Mouse (Mus musculus): Measurements from ENCODE around the gene Tulp3. TPM values are rescaled to one million over a fixed set of nuclear protein-coding genes. Genes with fewer than 3 reads are reported as not detected.

The Tulp3 gene
- polyA plus RNA-seq, 1 experiment from 2014 or later: 9.1 TPM

DNA sequence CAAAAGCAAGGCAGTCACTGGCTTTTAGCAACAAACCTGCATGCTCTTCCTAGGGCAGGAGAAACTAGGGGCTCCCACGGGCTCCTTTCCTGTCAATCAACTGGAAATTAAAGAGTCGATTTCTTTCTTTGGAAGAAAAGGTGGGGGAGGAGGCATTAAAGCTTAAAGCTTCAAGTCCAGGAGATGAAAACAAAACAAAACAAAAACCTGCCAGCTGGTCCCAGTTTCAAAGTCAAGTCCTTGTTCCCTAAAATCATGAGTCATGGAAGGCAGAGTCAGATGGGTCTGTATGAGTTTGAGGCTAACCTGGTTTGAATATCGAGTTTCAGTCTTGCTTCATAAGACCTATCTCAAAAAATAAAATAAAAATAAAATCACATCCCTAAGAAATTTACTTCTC lies 1.5 kb downstream of the Tulp3 start:
- H3K9me3 ChIP-seq: no peaks in the 10 kb centered on the region
- peaks cover 20% of the 10 kb centered on the region for H3K4me1 ChIP-seq
- peak overlapping the region; percentile 86; the same call in 1 of the 2 replicates for H3K4me2 ChIP-seq
- no peak for ATAC-seq (ENCODE audit: extremely low read depth, insufficient number of reproducible peaks, low FRiP score, low TSS enrichment)
- H3K27me3 ChIP-seq (replicated peaks): no peaks in the 10 kb centered on the region
- H3K27ac ChIP-seq (replicated peaks): no peak overlapping the region
- 62% methylated on average over 3 of the region's 3 CpGs for WGBS
- no peak overlapping the region; the same call in 1 of the 2 replicates for H3K9ac ChIP-seq
- H3K4me3 ChIP-seq: no peak overlapping the region
- H3K36me3 ChIP-seq: peaks cover 36% of the 10 kb centered on the region

DNA sequence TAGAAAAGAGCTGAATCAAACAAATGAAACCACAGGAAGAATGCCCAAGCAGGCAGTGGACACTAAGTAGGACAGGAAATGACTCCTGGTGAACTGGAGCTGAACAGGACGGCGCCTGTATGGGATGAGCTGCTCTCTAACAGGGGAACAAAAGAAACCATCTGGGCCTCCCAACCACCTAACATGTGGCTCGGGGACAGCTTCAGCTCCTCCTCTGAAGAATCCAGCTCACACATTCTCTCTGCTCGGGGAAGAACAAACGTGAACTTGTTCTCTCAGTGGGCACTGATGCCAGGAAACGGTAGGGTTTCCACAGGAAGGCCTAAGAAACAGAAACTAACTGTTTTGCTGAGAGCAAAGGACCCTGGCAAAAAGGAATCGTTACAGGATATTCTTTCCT lies 5.9 kb downstream of the Tulp3 start:
- Histone ChIP-seq H3K27me3 (replicated peaks) (no peaks in the 10 kb centered on the region), H3K4me2 (no peak overlapping the region), H3K36me3 (peaks cover 14% of the 10 kb centered on the region), H3K27ac (replicated peaks) (0 out of 2 replicates have a peak overlapping the region, but pooled peaks have one; percentile 17), H3K9ac (no peak overlapping the region), H3K4me3 (no peak overlapping the region), H3K4me1 (peaks cover 11% of the 10 kb centered on the region), H3K9me3 (no peaks in the 10 kb centered on the region)
- ATAC-seq (ENCODE audit: extremely low read depth, insufficient number of reproducible peaks, low FRiP score, low TSS enrichment): no peak
- WGBS: 60% methylated on average over 7 of the region's 7 CpGs

GRCm38 (mm10) chr6:128346782-128347181 lies 8.9 kb downstream of the Tulp3 start:
- H3K4me2 ChIP-seq: no peak overlapping the region
- peaks cover 29% of the 10 kb centered on the region for H3K36me3 ChIP-seq
- no peak overlapping the region for H3K27ac ChIP-seq (replicated peaks)
- H3K9me3 ChIP-seq: no peaks in the 10 kb centered on the region
- H3K4me3 ChIP-seq: no peak overlapping the region
- peaks cover 9% of the 10 kb centered on the region for H3K4me1 ChIP-seq
- ATAC-seq (ENCODE audit: extremely low read depth, insufficient number of reproducible peaks, low FRiP score, low TSS enrichment): no peak
- H3K27me3 ChIP-seq (replicated peaks): no peaks in the 10 kb centered on the region
- 78% methylated on average over 6 of the region's 6 CpGs for WGBS
- H3K9ac ChIP-seq: no peak overlapping the region

GRCm38 (mm10) chr6:128345623-128346022 lies 10.0 kb downstream of the Tulp3 start:
- H3K27me3 ChIP-seq (replicated peaks): no peaks in the 10 kb centered on the region
- no peak overlapping the region for H3K4me3 ChIP-seq
- H3K27ac ChIP-seq (replicated peaks): no peak overlapping the region
- H3K4me2 ChIP-seq: no peak overlapping the region
- H3K9ac ChIP-seq: no peak overlapping the region
- H3K4me1 ChIP-seq: peaks cover 9% of the 10 kb centered on the region
- ATAC-seq (ENCODE audit: extremely low read depth, insufficient number of reproducible peaks, low FRiP score, low TSS enrichment): no peak
- H3K9me3 ChIP-seq: no peaks in the 10 kb centered on the region
- WGBS: 75% methylated on average over 10 of the region's 10 CpGs
- H3K36me3 ChIP-seq: peaks cover 24% of the 10 kb centered on the region

DNA sequence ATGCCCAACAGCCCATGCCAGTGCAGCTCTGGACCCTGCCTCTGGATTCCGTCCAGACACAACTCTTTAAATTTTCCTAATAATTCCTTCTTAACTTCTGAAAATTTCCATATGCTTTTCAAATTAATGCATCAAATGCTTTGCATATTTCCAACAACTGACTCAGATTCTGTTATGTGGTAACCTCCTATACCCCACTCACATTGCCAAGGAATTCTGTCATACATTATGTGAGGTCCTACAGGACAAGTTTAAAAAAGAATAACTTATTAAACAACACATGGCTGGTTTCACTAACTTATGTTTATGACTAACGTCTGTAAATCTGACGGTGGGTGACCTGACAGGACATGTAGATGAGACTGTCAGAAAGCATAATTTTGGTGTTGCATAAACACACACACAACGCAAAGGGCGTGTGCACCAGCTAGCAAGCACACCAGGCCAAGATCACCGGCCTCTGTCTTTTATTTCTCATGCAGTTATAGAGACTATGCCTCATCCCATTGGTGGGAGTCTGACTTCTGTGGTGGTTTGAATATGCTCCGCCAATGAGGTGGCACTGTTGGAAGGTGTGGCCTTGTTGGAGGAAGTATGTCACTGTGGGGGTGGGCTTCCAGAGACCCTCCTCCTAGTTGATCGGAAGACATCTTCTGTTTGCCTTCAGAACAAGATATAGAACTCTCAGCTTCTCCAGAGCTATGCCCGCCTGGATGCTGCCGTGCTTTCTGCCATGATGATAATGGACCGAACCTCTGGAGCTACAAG lies 13.5 kb downstream of the Tulp3 start:
- Histone ChIP-seq H3K9me3 (no peaks in the 10 kb centered on the region), H3K27ac (replicated peaks) (no peak overlapping the region), H3K4me2 (no peak overlapping the region), H3K27me3 (replicated peaks) (no peaks in the 10 kb centered on the region), H3K36me3 (peaks cover 19% of the 10 kb centered on the region), H3K4me1 (peaks cover 17% of the 10 kb centered on the region), H3K9ac (no peak overlapping the region), H3K4me3 (no peak overlapping the region)
- no peak for ATAC-seq (ENCODE audit: extremely low read depth, insufficient number of reproducible peaks, low FRiP score, low TSS enrichment)
- 87% methylated on average over 11 of the region's 11 CpGs for WGBS

- H3K36me3 ChIP-seq: peaks cover 35% of the 10 kb centered on the region
- no peak overlapping the region for H3K4me2 ChIP-seq
- H3K4me1 ChIP-seq: peaks cover 26% of the 10 kb centered on the region
- no peak for ATAC-seq (ENCODE audit: extremely low read depth, insufficient number of reproducible peaks, low FRiP score, low TSS enrichment)
- H3K27me3 ChIP-seq (replicated peaks): no peaks in the 10 kb centered on the region
- peak overlapping the region; percentile 25; the same call in 1 of the 2 replicates for H3K9ac ChIP-seq
- WGBS: 29% methylated on average over 5 of the region's 5 CpGs
- H3K27ac ChIP-seq (replicated peaks): no peak overlapping the region
- H3K4me3 ChIP-seq: no peak overlapping the region
- no peaks in the 10 kb centered on the region for H3K9me3 ChIP-seq
Measured at GRCm38 (mm10) chr6:128338876-128339275, 16.8 kb downstream of the Tulp3 start.

GRCm38 (mm10) chr6:128337467-128337866 lies 18.2 kb downstream of the Tulp3 start:
- H3K9me3 ChIP-seq: no peaks in the 10 kb centered on the region
- H3K4me1 ChIP-seq: peaks cover 20% of the 10 kb centered on the region
- H3K27me3 ChIP-seq (replicated peaks): no peaks in the 10 kb centered on the region
- H3K4me3 ChIP-seq: no peak overlapping the region
- no peak overlapping the region for H3K27ac ChIP-seq (replicated peaks)
- H3K36me3 ChIP-seq: peaks cover 40% of the 10 kb centered on the region
- H3K4me2 ChIP-seq: no peak overlapping the region
- 78% methylated on average over 7 of the region's 7 CpGs for WGBS
- no peak for ATAC-seq (ENCODE audit: extremely low read depth, insufficient number of reproducible peaks, low FRiP score, low TSS enrichment)
- no peak overlapping the region for H3K9ac ChIP-seq

GRCm38 (mm10) chr6:128334397-128335124 lies 21.1 kb downstream of the Tulp3 start:
- ATAC-seq (ENCODE audit: extremely low read depth, insufficient number of reproducible peaks, low FRiP score, low TSS enrichment): no peak
- Histone ChIP-seq H3K27me3 (replicated peaks) (no peaks in the 10 kb centered on the region), H3K4me1 (peaks cover 17% of the 10 kb centered on the region), H3K36me3 (peaks cover 60% of the 10 kb centered on the region), H3K27ac (replicated peaks) (no peak overlapping the region), H3K9me3 (peaks cover 10% of the 10 kb centered on the region; the same call in 1 of the 2 replicates), H3K9ac (peak overlapping the region; percentile 42), H3K4me3 (no peak overlapping the region), H3K4me2 (peak overlapping the region; percentile 40)
- 12% methylated on average over 12 of the region's 12 CpGs for WGBS

DNA sequence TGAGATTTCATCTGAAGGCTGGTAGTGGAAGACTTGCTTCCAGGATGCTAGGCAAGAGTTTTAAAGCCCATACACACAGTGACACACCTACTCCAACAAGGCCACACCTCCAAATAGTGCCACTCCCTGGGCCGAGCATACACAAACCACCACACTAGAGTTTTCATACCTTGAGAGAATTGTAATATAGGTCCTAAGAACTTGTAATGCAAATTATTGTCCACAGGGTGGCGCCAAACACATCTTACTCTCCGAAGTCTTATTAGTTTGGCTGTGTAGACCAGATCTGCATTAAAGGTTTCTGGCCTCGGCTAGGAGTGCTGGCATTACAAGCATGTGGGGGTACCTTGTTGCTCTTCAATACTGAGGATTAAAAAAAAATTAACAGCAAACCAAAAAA lies 37.3 kb downstream of the Tulp3 start:
- WGBS: 9% methylated on average over 4 of the region's 4 CpGs
- peaks cover 27% of the 10 kb centered on the region for H3K36me3 ChIP-seq
- no peak overlapping the region for H3K4me3 ChIP-seq
- no peaks in the 10 kb centered on the region for H3K27me3 ChIP-seq (replicated peaks)
- no peak overlapping the region for H3K4me2 ChIP-seq
- H3K4me1 ChIP-seq: no peaks in the 10 kb centered on the region
- H3K27ac ChIP-seq (replicated peaks): no peak overlapping the region
- no peaks in the 10 kb centered on the region for H3K9me3 ChIP-seq
- H3K9ac ChIP-seq: no peak overlapping the region
- ATAC-seq (ENCODE audit: extremely low read depth, insufficient number of reproducible peaks, low FRiP score, low TSS enrichment): no peak

DNA sequence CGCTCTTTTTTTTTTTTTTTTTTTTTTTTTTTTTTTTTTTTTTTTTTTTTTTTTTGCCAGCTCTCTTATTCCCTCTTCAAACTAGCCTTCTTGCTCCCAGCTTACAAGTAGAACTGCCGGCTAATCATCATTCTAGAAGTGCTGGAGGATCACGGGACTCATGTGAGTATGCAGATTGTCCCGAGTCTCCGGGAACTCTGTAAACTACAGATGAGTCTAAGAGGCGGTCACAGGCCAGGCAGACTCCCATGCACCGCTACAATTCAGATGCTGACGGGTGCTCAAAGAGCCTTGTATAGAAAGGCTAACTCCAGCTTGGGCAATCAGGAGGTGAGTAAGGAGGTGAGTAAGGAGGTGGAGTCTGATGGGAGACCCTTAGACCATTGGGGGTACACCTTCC lies 40.1 kb downstream of the Tulp3 start:
- Histone ChIP-seq H3K9ac (no peak overlapping the region), H3K27ac (replicated peaks) (no peak overlapping the region), H3K36me3 (no peaks in the 10 kb centered on the region; the same call in 1 of the 2 replicates), H3K4me2 (no peak overlapping the region), H3K4me1 (no peaks in the 10 kb centered on the region), H3K4me3 (no peak overlapping the region), H3K27me3 (replicated peaks) (no peaks in the 10 kb centered on the region), H3K9me3 (no peaks in the 10 kb centered on the region)
- 72% methylated on average over 8 of the region's 8 CpGs for WGBS
- ATAC-seq (ENCODE audit: extremely low read depth, insufficient number of reproducible peaks, low FRiP score, low TSS enrichment): no peak

GRCm38 (mm10) chr6:128314796-128315195 lies 40.9 kb downstream of the Tulp3 start:
- H3K4me1 ChIP-seq: no peaks in the 10 kb centered on the region
- no peaks in the 10 kb centered on the region for H3K27me3 ChIP-seq (replicated peaks)
- WGBS: 79% methylated on average over 6 of the region's 6 CpGs
- H3K4me3 ChIP-seq: no peak overlapping the region
- H3K9me3 ChIP-seq: no peaks in the 10 kb centered on the region
- H3K9ac ChIP-seq: no peak overlapping the region
- H3K36me3 ChIP-seq: no peaks in the 10 kb centered on the region
- H3K4me2 ChIP-seq: no peak overlapping the region
- ATAC-seq (ENCODE audit: extremely low read depth, insufficient number of reproducible peaks, low FRiP score, low TSS enrichment): no peak
- H3K27ac ChIP-seq (replicated peaks): no peak overlapping the region

All from heart, embryonic 13.5 days (tissue).